Mouse (Mus musculus) right cerebral cortex, postnatal 25 days (tissue): Measurements from ENCODE around the gene Gm16429.
"Not testable (repeated sequence)": the region's sequence is repeated elsewhere in the genome, so short reads cannot be mapped to it uniquely, and the experiment has no call there.

Source experiments
- DNase-seq: peaks from one replicate; pipeline ENCODE4 v3.0.0; 2022

Gm16429 gene

GRCm38 (mm10) chr5:93928952-93929351 lies at the start of gene Gm16429:
Gm16429 (minus strand) TSS chr5:93929052.
- not testable (repeated sequence) for DNase-seq
